27 mouse cellular contexts compared by ENCODE assay signal in the genomic region with DNA sequence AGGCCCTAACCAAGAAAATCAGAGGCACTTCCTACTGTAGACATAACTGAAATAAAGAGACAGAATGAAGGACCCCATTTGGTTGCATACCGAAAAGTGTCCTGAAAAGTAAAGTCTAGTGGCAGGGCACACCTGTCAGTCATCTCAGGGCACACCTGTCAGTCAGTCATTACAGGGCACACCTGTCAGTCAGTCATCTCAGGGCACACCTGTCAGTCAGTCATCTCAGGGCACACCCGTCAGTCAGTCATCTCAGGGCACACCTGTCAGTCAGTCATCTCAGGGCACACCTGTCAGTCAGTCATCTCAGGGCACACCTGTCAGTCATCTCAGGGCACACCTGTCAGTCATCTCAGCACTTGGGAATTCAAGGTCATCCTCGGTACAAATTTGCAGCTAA. TPM values are rescaled to one million over a fixed set of nuclear protein-coding genes. Genes with fewer than 3 reads are reported as not detected.
"Had no signal": no experiment of that assay in that cellular context is flagged by ENCODE, and none has a peak within 500 bp of the region (broad histone marks: within the 10 kb centered on the region; RNA-seq: fewer than 3 reads in every experiment).

No protein-coding gene starts in this region.

RNA-seq across cellular contexts. Expression of gene Gm9999, which starts 43.5 kb away (rescaled TPM):
- polyA plus RNA-seq: heart, embryonic 10.5 days; heart, embryonic 11.5 days; heart, embryonic 12.5 days; heart, embryonic 13.5 days; heart, embryonic 14.5 days; heart, embryonic 15.5 days; heart, embryonic 16.5 days; heart, postnatal 0 days; hindbrain, embryonic 10.5 days; hindbrain, embryonic 11.5 days; hindbrain, embryonic 12.5 days; hindbrain, embryonic 13.5 days; hindbrain, embryonic 14.5 days; hindbrain, embryonic 15.5 days; hindbrain, embryonic 16.5 days; hindbrain, postnatal 0 days; inflammation-experienced regulatory T-cells, adult 6 months; intestine, embryonic 14.5 days; intestine, embryonic 15.5 days; intestine, embryonic 16.5 days; intestine, postnatal 0 days; kidney, adult 2 months; kidney, embryonic 14.5 days; kidney, embryonic 15.5 days; kidney, embryonic 16.5 days; kidney, postnatal 0 days; large intestine, adult 2 months had no signal
